Mouse (Mus musculus): ENCODE measurements at regions not wholly inside any gene's neighbourhood (a gene's known extent, or its start where the extent isn't known, plus 50 kb on each side); places are given as distances from the start of the nearest gene placed in this dataset.

DNA sequence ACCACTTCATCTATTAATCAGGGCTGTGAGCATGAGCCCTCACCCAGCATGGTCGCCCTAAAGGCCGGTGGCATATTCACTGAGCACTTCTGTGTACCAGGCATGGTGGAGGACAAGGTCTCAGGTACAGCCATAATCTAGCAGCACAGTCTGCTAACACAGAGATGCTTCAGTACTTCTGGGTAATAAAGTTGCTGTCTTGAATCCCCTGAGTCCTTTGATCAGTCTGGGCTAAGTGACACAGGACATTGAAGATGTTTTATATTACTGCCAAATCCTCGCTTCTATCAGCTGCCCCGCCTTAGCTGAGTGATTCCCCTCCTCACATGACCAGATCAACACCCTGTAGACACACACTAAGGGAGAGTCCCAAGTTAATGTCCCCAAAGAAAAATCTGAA is 296.5 kb downstream of the Mycn start:
- DNase-seq (ENCODE audit: low read depth in 1 of 2, low spot score in 2 of 2): no peak
- 92% methylated on average over 4 of the region's 4 CpGs for WGBS
- TF ChIP-seq CTCF (IDR thresholded peaks at IDR 0.05; ENCODE audit: extremely low read depth, insufficient read depth, insufficient read length, insufficient replicate concordance): no peak
- TF ChIP-seq POLR2A (IDR thresholded peaks at IDR 0.05; ENCODE audit: low read depth, low read length): no peak

DNA sequence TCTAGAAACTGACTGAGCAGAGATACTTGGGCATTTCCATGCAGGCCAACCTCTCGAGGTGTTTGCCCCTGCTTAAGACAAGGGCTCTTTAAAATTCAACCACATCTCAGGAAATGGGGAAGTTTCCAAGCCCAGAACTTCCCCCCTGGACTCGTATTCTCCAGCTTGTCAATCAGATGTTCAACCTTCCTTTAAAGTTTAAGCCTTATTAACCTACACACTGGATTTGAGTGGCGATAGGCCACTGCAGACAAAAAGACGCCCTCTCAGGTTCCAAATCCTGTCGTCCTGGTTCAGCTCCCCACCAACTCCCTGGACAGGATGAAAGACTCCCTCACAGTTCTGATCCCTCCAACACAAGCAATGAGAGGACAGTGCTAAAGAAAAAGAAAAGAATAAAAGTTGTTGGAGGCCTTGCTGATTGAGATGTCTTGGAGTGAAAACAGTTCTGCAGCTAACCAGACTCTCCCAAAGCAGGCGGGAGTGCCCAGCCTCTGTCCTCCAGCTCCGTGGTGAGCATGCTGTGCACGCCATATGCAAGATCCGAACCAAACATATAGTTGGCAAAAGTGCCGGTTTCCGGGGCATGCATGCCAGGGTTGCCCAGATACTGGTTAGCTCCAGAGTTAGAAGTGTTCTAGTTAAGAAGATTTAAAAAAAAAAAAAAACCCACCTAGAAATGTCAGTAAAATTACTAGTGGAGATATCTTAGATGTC is 298.3 kb downstream of the Mycn start:
- no peaks in the 10 kb centered on the region for H3K4me1 ChIP-seq (ENCODE audit: control insufficient read depth, insufficient read depth, insufficient read length)
- TF ChIP-seq POLR2A (IDR thresholded peaks at IDR 0.05; ENCODE audit: low read depth, low read length) (no peak), CTCF (IDR thresholded peaks at IDR 0.05; ENCODE audit: extremely low read depth, insufficient read depth, insufficient read length, insufficient replicate concordance) (no peak)
- no peaks in the 10 kb centered on the region for H3K27me3 ChIP-seq (ENCODE audit: control insufficient read depth, insufficient read depth, low read length)
- DNase-seq (ENCODE audit: low read depth in 1 of 2, low spot score in 2 of 2): no peak
- 64% methylated on average over 11 of the region's 11 CpGs for WGBS
- H3K36me3 ChIP-seq (ENCODE audit: control insufficient read depth, insufficient read depth, low read length): no peaks in the 10 kb centered on the region
- H3K4me3 ChIP-seq (ENCODE audit: extremely low read depth, insufficient read depth, insufficient read length): no peak overlapping the region
- H3K27ac ChIP-seq (ENCODE audit: insufficient read depth, low read length): no peak overlapping the region

More for the DNA sequence above, 296.5 kb downstream of the Mycn start:
- Histone ChIP-seq H3K27me3 (ENCODE audit: control insufficient read depth, insufficient read depth, low read length) (no peaks in the 10 kb centered on the region), H3K27ac (ENCODE audit: insufficient read depth, low read length) (no peak overlapping the region), H3K36me3 (ENCODE audit: control insufficient read depth, insufficient read depth, low read length) (no peaks in the 10 kb centered on the region), H3K4me3 (ENCODE audit: extremely low read depth, insufficient read depth, insufficient read length) (no peak overlapping the region), H3K4me1 (ENCODE audit: control insufficient read depth, insufficient read depth, insufficient read length) (no peaks in the 10 kb centered on the region)

DNA sequence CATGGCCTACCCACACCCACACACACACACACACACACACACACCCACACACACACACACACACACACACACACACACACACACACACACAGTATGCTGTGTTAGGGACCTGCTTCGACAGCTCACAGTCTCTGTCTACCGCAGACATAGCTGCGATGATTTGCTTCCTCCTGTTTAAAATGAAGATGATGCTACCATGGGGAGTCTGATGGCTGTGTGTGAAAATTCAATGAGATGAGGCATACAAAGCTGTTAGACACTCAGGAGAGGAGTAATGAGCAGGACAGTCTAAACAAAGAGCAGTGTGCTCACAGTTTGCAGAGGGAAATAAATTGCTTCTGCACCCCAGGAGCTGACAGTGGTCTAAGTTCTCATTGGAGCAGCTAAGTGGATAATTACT is 306.4 kb downstream of the Mycn start:
- Histone ChIP-seq H3K4me3 (ENCODE audit: extremely low read depth, insufficient read depth, insufficient read length) (no peak overlapping the region), H3K36me3 (ENCODE audit: control insufficient read depth, insufficient read depth, low read length) (no peaks in the 10 kb centered on the region), H3K27ac (ENCODE audit: insufficient read depth, low read length) (no peak overlapping the region), H3K27me3 (ENCODE audit: control insufficient read depth, insufficient read depth, low read length) (no peaks in the 10 kb centered on the region), H3K4me1 (ENCODE audit: control insufficient read depth, insufficient read depth, insufficient read length) (no peaks in the 10 kb centered on the region)
- TF ChIP-seq CTCF (IDR thresholded peaks at IDR 0.05; ENCODE audit: extremely low read depth, insufficient read depth, insufficient read length, insufficient replicate concordance): no peak
- TF ChIP-seq POLR2A (IDR thresholded peaks at IDR 0.05; ENCODE audit: low read depth, low read length): no peak
- WGBS: 96% methylated on average over 3 of the region's 3 CpGs
- no peak for DNase-seq (ENCODE audit: low read depth in 1 of 2, low spot score in 2 of 2)

DNA sequence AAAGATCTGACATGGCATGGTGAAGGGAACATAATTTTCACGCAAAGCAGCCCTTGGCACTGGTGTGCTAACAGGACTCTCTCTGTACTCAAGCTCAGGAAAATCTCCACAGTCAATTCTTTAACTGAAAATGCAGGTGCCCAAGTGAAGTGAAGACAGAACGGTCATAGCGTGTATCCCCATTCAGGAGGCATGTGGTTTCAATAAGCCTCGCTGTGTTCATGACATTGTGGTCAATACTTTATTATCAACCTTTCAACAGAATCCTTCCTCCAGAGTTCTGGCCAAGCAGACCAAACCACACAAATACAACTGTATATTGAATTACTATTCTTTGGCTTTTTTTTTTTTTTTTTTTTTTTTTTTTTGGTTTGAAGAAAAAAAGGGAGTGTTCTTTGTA is 314.1 kb downstream of the Mycn start:
- WGBS: 23% methylated on average over 4 of the region's 4 CpGs
- H3K4me1 ChIP-seq (ENCODE audit: control insufficient read depth, insufficient read depth, insufficient read length): no peaks in the 10 kb centered on the region

DNA sequence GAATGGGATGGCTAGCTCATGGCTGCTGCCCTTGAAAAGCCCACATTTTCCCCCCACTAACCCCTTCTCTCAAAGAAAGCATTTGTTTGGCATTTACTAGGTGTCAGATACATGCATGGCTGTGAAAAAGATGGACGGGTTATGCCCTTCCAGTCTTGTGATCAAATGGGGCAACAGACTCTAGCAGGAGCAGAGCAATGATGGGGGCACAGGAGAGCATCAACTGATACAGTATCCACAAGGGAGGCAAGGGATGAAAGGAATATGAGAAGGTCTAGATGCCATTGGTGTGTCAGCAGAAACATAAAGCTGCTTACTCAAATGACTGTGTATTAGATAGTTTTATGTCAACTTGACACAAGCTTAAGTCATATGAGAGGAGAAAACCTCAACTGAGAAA is 315.9 kb downstream of the Mycn start:
- Histone ChIP-seq H3K4me3 (ENCODE audit: extremely low read depth, insufficient read depth, insufficient read length) (no peak overlapping the region), H3K36me3 (ENCODE audit: control insufficient read depth, insufficient read depth, low read length) (no peaks in the 10 kb centered on the region), H3K27me3 (ENCODE audit: control insufficient read depth, insufficient read depth, low read length) (no peaks in the 10 kb centered on the region), H3K4me1 (ENCODE audit: control insufficient read depth, insufficient read depth, insufficient read length) (no peaks in the 10 kb centered on the region), H3K27ac (ENCODE audit: insufficient read depth, low read length) (no peak overlapping the region)
- 90% methylated on average over 1 of the region's 1 CpGs for WGBS
- TF ChIP-seq CTCF (IDR thresholded peaks at IDR 0.05; ENCODE audit: extremely low read depth, insufficient read depth, insufficient read length, insufficient replicate concordance) (no peak), POLR2A (IDR thresholded peaks at IDR 0.05; ENCODE audit: low read depth, low read length) (no peak)
- no peak for DNase-seq (ENCODE audit: low read depth in 1 of 2, low spot score in 2 of 2)

More for the DNA sequence above, 314.1 kb downstream of the Mycn start:
- H3K4me3 ChIP-seq (ENCODE audit: extremely low read depth, insufficient read depth, insufficient read length): no peak overlapping the region
- no peak overlapping the region for H3K27ac ChIP-seq (ENCODE audit: insufficient read depth, low read length)
- H3K36me3 ChIP-seq (ENCODE audit: control insufficient read depth, insufficient read depth, low read length): no peaks in the 10 kb centered on the region
- TF ChIP-seq CTCF (IDR thresholded peaks at IDR 0.05; ENCODE audit: extremely low read depth, insufficient read depth, insufficient read length, insufficient replicate concordance): no peak
- no peak for TF ChIP-seq POLR2A (IDR thresholded peaks at IDR 0.05; ENCODE audit: low read depth, low read length)
- no peaks in the 10 kb centered on the region for H3K27me3 ChIP-seq (ENCODE audit: control insufficient read depth, insufficient read depth, low read length)
- no peak for DNase-seq (ENCODE audit: low read depth in 1 of 2, low spot score in 2 of 2)

DNA sequence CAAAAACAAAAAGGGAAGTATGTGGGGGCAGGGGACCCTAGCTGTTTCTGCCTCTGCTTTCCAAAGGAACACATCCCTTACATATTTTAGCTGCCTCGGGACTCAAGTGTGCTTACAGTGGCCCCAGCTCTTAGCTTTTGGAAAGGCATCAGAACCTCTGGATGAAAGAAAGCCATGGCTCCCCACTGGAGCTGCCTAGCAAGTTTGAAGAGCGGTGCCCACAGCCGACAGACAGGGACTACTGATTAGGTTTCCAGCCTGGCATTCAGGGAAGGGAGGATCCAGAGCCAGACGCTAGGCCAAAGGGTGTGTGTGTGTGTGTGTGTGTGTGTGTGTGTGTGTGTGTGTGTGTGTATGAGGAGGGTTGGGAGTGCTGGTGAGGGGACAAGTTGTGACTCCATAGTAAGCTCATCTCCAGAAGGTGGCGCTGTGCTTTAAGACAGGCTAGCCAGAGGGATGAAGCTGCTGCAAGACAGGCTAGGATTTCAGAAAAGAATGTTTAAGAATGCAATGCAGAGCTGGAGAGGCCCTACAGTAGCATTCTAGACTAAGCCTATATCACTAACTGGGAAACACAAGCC is 318.9 kb downstream of the Mycn start:
- peak; percentile 18; the same call in 1 of the 2 replicates for TF ChIP-seq CTCF (IDR thresholded peaks at IDR 0.05; ENCODE audit: extremely low read depth, insufficient read depth, insufficient read length, insufficient replicate concordance)
- no peak for TF ChIP-seq POLR2A (IDR thresholded peaks at IDR 0.05; ENCODE audit: low read depth, low read length)
- no peak overlapping the region for H3K27ac ChIP-seq (ENCODE audit: insufficient read depth, low read length)
- no peak overlapping the region for H3K4me3 ChIP-seq (ENCODE audit: extremely low read depth, insufficient read depth, insufficient read length)
- DNase-seq (ENCODE audit: low read depth in 1 of 2, low spot score in 2 of 2): peak; percentile 12 to 30
- no peaks in the 10 kb centered on the region for H3K4me1 ChIP-seq (ENCODE audit: control insufficient read depth, insufficient read depth, insufficient read length)
- H3K36me3 ChIP-seq (ENCODE audit: control insufficient read depth, insufficient read depth, low read length): no peaks in the 10 kb centered on the region
- 30% methylated on average over 5 of the region's 5 CpGs for WGBS
- H3K27me3 ChIP-seq (ENCODE audit: control insufficient read depth, insufficient read depth, low read length): no peaks in the 10 kb centered on the region

DNA sequence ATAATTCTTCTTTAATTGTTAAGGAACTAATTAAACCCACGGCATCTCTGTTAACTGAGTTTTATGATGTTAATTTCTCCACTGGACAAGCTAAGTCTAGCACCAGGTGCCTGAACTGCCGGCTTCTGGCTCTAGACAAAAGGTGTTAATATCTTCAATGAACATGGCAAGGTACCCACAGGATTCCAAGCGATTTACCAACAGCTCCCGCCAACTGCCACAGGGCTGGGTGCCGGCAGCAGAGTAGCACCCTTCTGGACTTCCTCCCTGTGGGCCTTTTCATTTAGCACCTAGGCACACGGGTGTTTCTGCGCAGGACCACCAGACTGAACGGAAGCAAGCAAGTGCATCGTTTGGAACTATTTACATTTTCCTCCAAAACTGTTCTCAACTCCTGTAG is 320.2 kb downstream of the Mycn start:
- Histone ChIP-seq H3K27ac (ENCODE audit: insufficient read depth, low read length) (no peak overlapping the region), H3K4me3 (ENCODE audit: extremely low read depth, insufficient read depth, insufficient read length) (no peak overlapping the region), H3K4me1 (ENCODE audit: control insufficient read depth, insufficient read depth, insufficient read length) (no peaks in the 10 kb centered on the region), H3K27me3 (ENCODE audit: control insufficient read depth, insufficient read depth, low read length) (no peaks in the 10 kb centered on the region), H3K36me3 (ENCODE audit: control insufficient read depth, insufficient read depth, low read length) (no peaks in the 10 kb centered on the region)
- WGBS: 85% methylated on average over 9 of the region's 9 CpGs
- TF ChIP-seq POLR2A (IDR thresholded peaks at IDR 0.05; ENCODE audit: low read depth, low read length): no peak
- TF ChIP-seq CTCF (IDR thresholded peaks at IDR 0.05; ENCODE audit: extremely low read depth, insufficient read depth, insufficient read length, insufficient replicate concordance): no peak
- no peak for DNase-seq (ENCODE audit: low read depth in 1 of 2, low spot score in 2 of 2)

Measured in spleen, adult 2 months (tissue).